Mouse (Mus musculus): ENCODE data around the gene Gm10147. TPM values are rescaled to one million over a fixed set of nuclear protein-coding genes. Genes with fewer than 3 reads are reported as not detected.
"Not testable (repeated sequence)": the region's sequence is repeated elsewhere in the genome, so short reads cannot be mapped to it uniquely, and the experiment has no call there.

Gm10147 gene
- polyA plus RNA-seq (2015; fragmentation: Nextera tagmentation; extraction: Ambion mirVana), result not detected in 2 replicates

DNA sequence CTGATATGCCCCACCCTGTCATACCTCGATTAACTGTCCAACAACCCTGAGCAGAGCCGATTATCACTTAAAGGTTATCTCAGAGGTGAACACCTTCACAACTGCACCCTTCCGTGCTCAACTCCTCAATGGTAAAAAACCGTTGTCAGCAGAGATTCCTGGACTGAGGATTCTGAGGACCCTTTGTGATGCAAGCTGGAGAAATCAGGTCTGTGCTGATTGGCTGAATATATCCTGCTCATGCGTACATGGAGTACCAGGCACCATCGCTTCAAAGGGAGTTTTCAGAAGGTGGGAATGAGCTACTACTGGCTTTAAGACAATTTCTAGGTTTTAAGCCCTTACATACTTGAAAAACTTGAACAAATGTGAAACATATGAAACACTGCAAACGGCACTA lies at the start of gene Gm10147:
Gene Gm10147, minus strand, starts transcription at position 101 of the 400 bp plus-strand sequence.
- ATAC-seq (replicated peaks); H3K27ac ChIP-seq; H3K4me3 ChIP-seq; H3K9ac ChIP-seq; H3K4me2 ChIP-seq; H3K27me3 ChIP-seq (replicated peaks); H3K9me3 ChIP-seq; H3K4me1 ChIP-seq; H3K36me3 ChIP-seq (replicated peaks): not testable (repeated sequence)
- WGBS, result no CpG with 5 or more reads among the region's 7 CpGs

Small RNAs within 50 kb of the gene (microRNA-seq; reads per million reads assigned to microRNA genes)
- not detected for gene Gm44499
